Mouse (Mus musculus): ENCODE data around the gene Ky. TPM values are rescaled to one million over a fixed set of nuclear protein-coding genes. Genes with fewer than 3 reads are reported as not detected.

Gene Ky
- polyA plus RNA-seq, 1 experiment from 2014 or later, result 1.6 TPM

DNA sequence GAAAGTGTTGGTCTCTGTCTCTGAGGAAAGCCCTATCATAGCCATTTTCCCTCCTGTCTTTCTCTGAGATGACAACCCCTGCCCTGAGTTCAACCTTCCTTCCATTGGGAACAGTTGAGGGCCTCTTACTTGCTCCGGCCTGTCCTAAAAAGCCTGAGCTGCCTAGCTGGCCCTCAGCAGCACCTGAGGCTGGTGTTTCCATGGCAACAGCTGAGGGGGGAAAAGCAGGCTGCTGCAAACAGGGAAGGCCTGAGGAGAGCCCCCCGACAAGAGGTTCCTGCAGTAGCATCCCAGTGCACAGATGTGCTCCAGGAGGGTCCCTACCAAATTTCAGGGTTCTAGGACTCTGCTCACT, 38.2 kb downstream of the Ky start:
- 0 out of 2 replicates have a peak overlapping the region, but pooled peaks have one; percentile 93 for H3K27ac ChIP-seq (ENCODE audit: low read depth, low read length)
- H3K4me2 ChIP-seq (ENCODE audit: low read depth, low read length), result no peak overlapping the region
- no peaks in the 10 kb centered on the region for H3K27me3 ChIP-seq (ENCODE audit: control insufficient read depth, insufficient read depth, low read length)
- H3K9me3 ChIP-seq (ENCODE audit: control insufficient read depth, low read length), result no peaks in the 10 kb centered on the region
- H3K36me3 ChIP-seq (ENCODE audit: control insufficient read depth, insufficient read depth, low read length), result no peaks in the 10 kb centered on the region
- no peak overlapping the region for H3K9ac ChIP-seq (replicated peaks; ENCODE audit: low read depth, low read length)
- no peak overlapping the region for H3K4me3 ChIP-seq (ENCODE audit: low read depth, low read length)
- whole genome bisulfite sequencing, result 33% methylated on average over 2 of the region's 2 CpGs
- H3K4me1 ChIP-seq (ENCODE audit: control insufficient read depth, insufficient read depth, low read length), result peaks cover 23% of the 10 kb centered on the region
- peak; percentile 21; the same call in 1 of the 2 replicates for ATAC-seq (ENCODE audit: low read depth)

DNA sequence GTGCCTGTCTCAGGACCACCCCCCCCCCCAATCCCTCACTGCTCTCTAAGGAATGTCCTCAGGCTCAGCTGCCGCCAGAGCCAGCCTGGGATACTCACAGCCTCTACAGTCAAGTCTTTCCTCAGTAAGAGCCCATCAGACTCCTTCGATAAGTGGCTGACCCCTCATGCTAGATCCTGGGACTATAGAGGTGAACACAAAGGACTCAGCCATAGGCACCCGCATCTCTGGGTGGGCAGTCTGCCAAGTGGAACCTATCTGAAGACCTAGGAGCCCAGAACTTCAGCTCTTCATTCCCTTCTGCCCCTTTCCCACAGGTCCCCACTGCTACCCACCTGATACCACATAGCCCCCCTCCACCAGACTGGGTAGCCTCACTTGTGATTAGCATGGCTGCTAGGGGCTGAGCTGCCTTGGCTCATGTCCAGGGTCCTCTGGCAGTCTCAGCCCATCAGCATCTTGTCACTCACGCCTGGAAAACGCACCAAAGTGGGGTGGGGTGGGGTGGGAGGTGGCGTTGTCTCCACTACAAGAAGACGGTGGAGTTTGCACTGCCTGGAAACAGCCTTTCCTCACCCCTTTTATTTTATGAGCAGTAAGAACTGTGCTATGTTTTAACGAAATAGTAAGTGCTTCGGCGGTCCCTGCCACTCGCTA, 38.7 kb downstream of the Ky start:
- H3K27ac ChIP-seq (ENCODE audit: low read depth, low read length), result peak overlapping the region; percentile 93
- peaks cover 23% of the 10 kb centered on the region for H3K4me1 ChIP-seq (ENCODE audit: control insufficient read depth, insufficient read depth, low read length)
- no peaks in the 10 kb centered on the region for H3K36me3 ChIP-seq (ENCODE audit: control insufficient read depth, insufficient read depth, low read length)
- H3K9ac ChIP-seq (replicated peaks; ENCODE audit: low read depth, low read length), result peak overlapping the region; percentile 63
- H3K4me2 ChIP-seq (ENCODE audit: low read depth, low read length), result peak overlapping the region; percentile 73
- H3K27me3 ChIP-seq (ENCODE audit: control insufficient read depth, insufficient read depth, low read length), result no peaks in the 10 kb centered on the region
- no peaks in the 10 kb centered on the region for H3K9me3 ChIP-seq (ENCODE audit: control insufficient read depth, low read length)
- ATAC-seq (ENCODE audit: low read depth), result peak; percentile 82
- WGBS, result 9% methylated on average over 11 of the region's 11 CpGs
- peak overlapping the region; percentile 31 for H3K4me3 ChIP-seq (ENCODE audit: low read depth, low read length)

- peaks cover 23% of the 10 kb centered on the region for H3K4me1 ChIP-seq (ENCODE audit: control insufficient read depth, insufficient read depth, low read length)
- ATAC-seq (ENCODE audit: low read depth), result peak; percentile 72
- WGBS, result under 1% methylated on average over 26 of the region's 26 CpGs
- H3K4me3 ChIP-seq (ENCODE audit: low read depth, low read length), result peak overlapping the region; percentile 31
- peak overlapping the region; percentile 93 for H3K27ac ChIP-seq (ENCODE audit: low read depth, low read length)
- peak overlapping the region; percentile 63 for H3K9ac ChIP-seq (replicated peaks; ENCODE audit: low read depth, low read length)
- H3K4me2 ChIP-seq (ENCODE audit: low read depth, low read length), result peak overlapping the region; percentile 73
- no peaks in the 10 kb centered on the region for H3K36me3 ChIP-seq (ENCODE audit: control insufficient read depth, insufficient read depth, low read length)
- H3K9me3 ChIP-seq (ENCODE audit: control insufficient read depth, low read length), result no peaks in the 10 kb centered on the region
- no peaks in the 10 kb centered on the region for H3K27me3 ChIP-seq (ENCODE audit: control insufficient read depth, insufficient read depth, low read length)
Observed at GRCm38 (mm10) chr9:102544773-102545366, 39.3 kb downstream of the Ky start.

DNA sequence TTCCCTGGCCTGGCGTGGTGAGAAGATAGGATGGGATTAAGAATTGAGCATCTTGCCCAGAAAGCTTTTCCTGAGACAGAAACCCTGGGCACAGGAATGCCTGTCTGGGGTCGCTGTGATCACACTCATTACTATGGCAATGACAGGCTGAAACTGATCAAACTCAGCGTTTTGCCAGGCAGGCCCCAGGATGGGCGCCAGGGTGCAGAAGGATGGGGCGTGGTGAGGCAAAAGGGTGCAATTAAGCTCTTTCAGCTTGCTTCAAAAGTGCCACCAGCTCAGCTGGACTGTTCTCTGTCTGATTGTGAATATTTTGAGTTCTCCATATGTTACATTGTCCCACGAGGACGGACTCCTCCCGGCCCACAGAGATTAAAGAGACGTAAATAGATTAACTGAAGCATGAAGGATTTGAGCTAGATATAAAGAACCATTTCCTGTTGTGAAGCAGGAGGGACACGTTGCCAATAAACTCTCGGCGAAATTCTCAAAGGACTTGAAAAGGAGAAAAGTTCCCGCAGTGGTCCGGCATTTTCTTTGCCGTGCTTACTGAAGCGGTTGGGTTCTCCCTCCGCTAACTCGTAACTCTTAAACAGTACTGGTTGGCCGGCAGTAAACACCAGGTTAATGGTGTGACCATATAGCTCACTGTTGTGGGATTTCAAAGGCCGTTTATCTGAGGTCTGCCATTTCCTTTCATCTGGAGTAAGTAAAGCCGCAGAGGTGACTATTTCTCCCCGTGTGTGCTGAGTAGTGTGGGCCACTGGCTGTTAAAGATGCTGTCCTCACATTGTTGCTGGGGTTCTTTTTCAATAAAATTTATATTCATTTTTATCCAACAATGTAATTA, 40.1 kb downstream of the Ky start:
- H3K4me1 ChIP-seq (ENCODE audit: control insufficient read depth, insufficient read depth, low read length), result peaks cover 23% of the 10 kb centered on the region
- H3K27me3 ChIP-seq (ENCODE audit: control insufficient read depth, insufficient read depth, low read length), result no peaks in the 10 kb centered on the region
- H3K4me3 ChIP-seq (ENCODE audit: low read depth, low read length), result peak overlapping the region; percentile 31; the same call in 1 of the 2 replicates
- ATAC-seq (ENCODE audit: low read depth), result peak; percentile 24; the same call in 1 of the 2 replicates
- WGBS, result 6% methylated on average over 22 of the region's 22 CpGs
- H3K27ac ChIP-seq (ENCODE audit: low read depth, low read length), result peak overlapping the region; percentile 93
- peak overlapping the region; percentile 73 for H3K4me2 ChIP-seq (ENCODE audit: low read depth, low read length)
- H3K36me3 ChIP-seq (ENCODE audit: control insufficient read depth, insufficient read depth, low read length), result no peaks in the 10 kb centered on the region
- H3K9ac ChIP-seq (replicated peaks; ENCODE audit: low read depth, low read length), result peak overlapping the region; percentile 37; the same call in 1 of the 2 replicates
- no peaks in the 10 kb centered on the region for H3K9me3 ChIP-seq (ENCODE audit: control insufficient read depth, low read length)

GRCm38 (mm10) chr9:102546256-102547027, 40.9 kb downstream of the Ky start:
- Histone ChIP-seq H3K4me3 (ENCODE audit: low read depth, low read length) (no peak overlapping the region), H3K27ac (ENCODE audit: low read depth, low read length) (no peak overlapping the region), H3K27me3 (ENCODE audit: control insufficient read depth, insufficient read depth, low read length) (no peaks in the 10 kb centered on the region), H3K9ac (replicated peaks; ENCODE audit: low read depth, low read length) (no peak overlapping the region), H3K9me3 (ENCODE audit: control insufficient read depth, low read length) (no peaks in the 10 kb centered on the region), H3K4me1 (ENCODE audit: control insufficient read depth, insufficient read depth, low read length) (peaks cover 23% of the 10 kb centered on the region), H3K4me2 (ENCODE audit: low read depth, low read length) (peak overlapping the region; percentile 73; the same call in 1 of the 2 replicates), H3K36me3 (ENCODE audit: control insufficient read depth, insufficient read depth, low read length) (no peaks in the 10 kb centered on the region)
- ATAC-seq (ENCODE audit: low read depth), result no peak
- 55% methylated on average over 20 of the region's 20 CpGs for WGBS

DNA sequence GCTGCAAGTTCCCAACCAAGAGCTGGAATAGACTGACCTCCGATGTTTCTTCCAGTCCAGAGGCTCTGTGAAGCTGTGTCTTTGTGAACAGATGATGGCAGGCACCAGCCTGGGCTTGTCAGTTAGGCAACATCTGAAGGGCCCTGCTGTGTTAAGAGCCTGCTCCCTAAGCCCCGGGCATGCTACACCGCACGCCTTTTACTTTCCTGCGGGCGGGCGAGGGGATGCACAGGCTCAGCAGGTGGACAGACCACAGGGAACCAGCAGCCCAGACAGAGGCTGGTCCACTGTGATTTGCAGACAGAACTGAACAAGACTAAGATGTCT, 41.4 kb downstream of the Ky start:
- no peak overlapping the region for H3K4me2 ChIP-seq (ENCODE audit: low read depth, low read length)
- no peak overlapping the region for H3K4me3 ChIP-seq (ENCODE audit: low read depth, low read length)
- H3K27ac ChIP-seq (ENCODE audit: low read depth, low read length), result no peak overlapping the region
- WGBS, result 34% methylated on average over 7 of the region's 7 CpGs
- ATAC-seq (ENCODE audit: low read depth), result no peak
- no peaks in the 10 kb centered on the region for H3K9me3 ChIP-seq (ENCODE audit: control insufficient read depth, low read length)
- H3K9ac ChIP-seq (replicated peaks; ENCODE audit: low read depth, low read length), result no peak overlapping the region
- peaks cover 23% of the 10 kb centered on the region for H3K4me1 ChIP-seq (ENCODE audit: control insufficient read depth, insufficient read depth, low read length)
- no peaks in the 10 kb centered on the region for H3K36me3 ChIP-seq (ENCODE audit: control insufficient read depth, insufficient read depth, low read length)
- H3K27me3 ChIP-seq (ENCODE audit: control insufficient read depth, insufficient read depth, low read length), result no peaks in the 10 kb centered on the region

- ATAC-seq (ENCODE audit: low read depth), result no peak
- H3K4me3 ChIP-seq (ENCODE audit: low read depth, low read length), result no peak overlapping the region
- H3K4me1 ChIP-seq (ENCODE audit: control insufficient read depth, insufficient read depth, low read length), result peaks cover 15% of the 10 kb centered on the region
- H3K9me3 ChIP-seq (ENCODE audit: control insufficient read depth, low read length), result no peaks in the 10 kb centered on the region
- H3K27me3 ChIP-seq (ENCODE audit: control insufficient read depth, insufficient read depth, low read length), result no peaks in the 10 kb centered on the region
- no peak overlapping the region for H3K27ac ChIP-seq (ENCODE audit: low read depth, low read length)
- no peak overlapping the region for H3K9ac ChIP-seq (replicated peaks; ENCODE audit: low read depth, low read length)
- no peaks in the 10 kb centered on the region for H3K36me3 ChIP-seq (ENCODE audit: control insufficient read depth, insufficient read depth, low read length)
- WGBS, result 87% methylated on average over 8 of the region's 8 CpGs
- no peak overlapping the region for H3K4me2 ChIP-seq (ENCODE audit: low read depth, low read length)
Observed at GRCm38 (mm10) chr9:102549211-102549610, 43.7 kb downstream of the Ky start.

- ATAC-seq (ENCODE audit: low read depth), result no peak
Observed at GRCm38 (mm10) chr9:102551771-102552170, 46.2 kb downstream of the Ky start.

More at GRCm38 (mm10) chr9:102551771-102552170, 46.2 kb downstream of the Ky start:
- Histone ChIP-seq H3K27me3 (ENCODE audit: control insufficient read depth, insufficient read depth, low read length) (no peaks in the 10 kb centered on the region), H3K9me3 (ENCODE audit: control insufficient read depth, low read length) (no peaks in the 10 kb centered on the region), H3K36me3 (ENCODE audit: control insufficient read depth, insufficient read depth, low read length) (no peaks in the 10 kb centered on the region), H3K4me1 (ENCODE audit: control insufficient read depth, insufficient read depth, low read length) (0 out of 2 replicates have a peak, but pooled peaks cover 3% of the 10 kb centered on the region), H3K4me3 (ENCODE audit: low read depth, low read length) (no peak overlapping the region), H3K4me2 (ENCODE audit: low read depth, low read length) (no peak overlapping the region), H3K9ac (replicated peaks; ENCODE audit: low read depth, low read length) (no peak overlapping the region), H3K27ac (ENCODE audit: low read depth, low read length) (no peak overlapping the region)
- 77% methylated on average over 10 of the region's 10 CpGs for WGBS

Data from neural tube, embryonic 14.5 days (tissue).